Mouse (Mus musculus): ENCODE data around the gene Galk1.

GRCm38 (mm10) chr11:116020519-116020922, 8.0 kb upstream of the Galk1 start:
- TF ChIP-seq CTCF (IDR thresholded peaks at IDR 0.05; ENCODE audit: low read depth) = peak; percentile 42
- TF ChIP-seq EP300 (IDR thresholded peaks at IDR 0.05; ENCODE audit: low read depth) = no peak

Measured in liver, embryonic 14.5 days (tissue).